In genomic region chr5:112595701-112596632, GRCm38 (mm10) we compare ENCODE assay signal across 23 mouse cellular contexts. TPM values are rescaled to one million over a fixed set of nuclear protein-coding genes. Genes with fewer than 3 reads are reported as not detected.
DNase-seq lines count a peak whose midpoint lies in the region; ATAC-seq and TF ChIP-seq lines count a peak whose summit lies in the region.
"Had no signal": no experiment of that assay in that cellular context is flagged by ENCODE, and none has a peak within 500 bp of the region (broad histone marks: within the 10 kb centered on the region; RNA-seq: fewer than 3 reads in every experiment).

No protein-coding gene starts in this region.

- 74% methylated on average over 7 of the region's 7 CpGs for WGBS in forebrain, embryonic 10.5 days
- 50% methylated on average over 7 of the region's 7 CpGs for WGBS in forebrain, embryonic 15.5 days
- WGBS in hindbrain, embryonic 14.5 days = 53% methylated on average over 7 of the region's 7 CpGs
- WGBS in hindbrain, embryonic 10.5 days = 75% methylated on average over 7 of the region's 7 CpGs
- WGBS in neural tube, embryonic 15.5 days = 41% methylated on average over 7 of the region's 7 CpGs
- 46% methylated on average over 7 of the region's 7 CpGs for WGBS in midbrain, postnatal 0 days

- no peak overlapping the region for H3K4me3 ChIP-seq in forebrain, embryonic 10.5 days
- no peak overlapping the region for H3K4me3 ChIP-seq in forebrain, embryonic 15.5 days
- H3K4me3 ChIP-seq in hindbrain, embryonic 14.5 days (replicated peaks; ENCODE audit: low read length) = no peak overlapping the region
- H3K4me3 ChIP-seq in hindbrain, embryonic 10.5 days = no peak overlapping the region
- H3K4me3 ChIP-seq in neural tube, embryonic 15.5 days (replicated peaks) = no peak overlapping the region
- no peak overlapping the region for H3K4me3 ChIP-seq in midbrain, postnatal 0 days (ENCODE audit: low read depth, low read length)
- H3K4me3 ChIP-seq: embryonic facial prominence, embryonic 13.5 days; forebrain, embryonic 13.5 days; heart, adult 2 months; heart, embryonic 15.5 days had no signal

- H3K27ac ChIP-seq in forebrain, embryonic 10.5 days = 0 out of 2 replicates have a peak overlapping the region, but pooled peaks have one; percentile 17
- H3K27ac ChIP-seq in forebrain, embryonic 15.5 days (replicated peaks) = no peak overlapping the region
- 0 out of 2 replicates have a peak overlapping the region, but pooled peaks have one; percentile 1 for H3K27ac ChIP-seq in hindbrain, embryonic 14.5 days
- H3K27ac ChIP-seq in hindbrain, embryonic 10.5 days = no peak overlapping the region; the same call in 1 of the 2 replicates
- H3K27ac ChIP-seq in neural tube, embryonic 15.5 days (replicated peaks) = 0 out of 2 replicates have a peak overlapping the region, but pooled peaks have one; percentile 39
- 0 out of 2 replicates have a peak overlapping the region, but pooled peaks have one; percentile 18 for H3K27ac ChIP-seq in midbrain, postnatal 0 days (ENCODE audit: low read depth, low read length)
- H3K27ac ChIP-seq: embryonic facial prominence, embryonic 13.5 days; forebrain, embryonic 13.5 days; heart, adult 2 months; heart, embryonic 15.5 days had no signal

- no peak for DNase-seq in forebrain, embryonic 10.5 days (ENCODE audit: extremely low spot score, low spot score)
- DNase-seq in hindbrain, embryonic 14.5 days (ENCODE audit: low spot score) = no peak
- no peak for DNase-seq in hindbrain, embryonic 10.5 days (ENCODE audit: low spot score)
- no peak for DNase-seq in neural tube, embryonic 10.5 days (ENCODE audit: extremely low spot score, low spot score)
- DNase-seq in midbrain, postnatal 0 days (ENCODE audit: low spot score) = no peak
- no peak for DNase-seq in adrenal gland, adult 2 months
- DNase-seq: adrenal gland, postnatal 25 days; cerebellum, adult 11 months; cerebellum, postnatal 36 days; gastrocnemius, postnatal 10 days; heart, postnatal 14 days had no signal

- H3K4me2 ChIP-seq in forebrain, embryonic 15.5 days (replicated peaks) = no peak overlapping the region
- H3K4me2 ChIP-seq in hindbrain, embryonic 14.5 days (replicated peaks) = no peak overlapping the region
- H3K4me2 ChIP-seq in neural tube, embryonic 15.5 days = no peak overlapping the region
- no peak overlapping the region for H3K4me2 ChIP-seq in midbrain, postnatal 0 days (ENCODE audit: low read depth, low read length, poor library complexity, severe bottlenecking)
- H3K4me2 ChIP-seq: embryonic facial prominence, embryonic 13.5 days; forebrain, embryonic 13.5 days; heart, embryonic 11.5 days; heart, embryonic 15.5 days had no signal

- no peaks in the 10 kb centered on the region; the same call in 1 of the 2 replicates for H3K27me3 ChIP-seq in forebrain, embryonic 10.5 days (ENCODE audit: poor library complexity, severe bottlenecking)
- no peaks in the 10 kb centered on the region for H3K27me3 ChIP-seq in forebrain, embryonic 15.5 days
- H3K27me3 ChIP-seq in hindbrain, embryonic 14.5 days (ENCODE audit: control insufficient read depth, insufficient read depth, low read length) = no peaks in the 10 kb centered on the region
- peaks cover 5% of the 10 kb centered on the region; the same call in 1 of the 2 replicates for H3K27me3 ChIP-seq in hindbrain, embryonic 10.5 days (ENCODE audit: insufficient read depth, poor library complexity, severe bottlenecking)
- no peaks in the 10 kb centered on the region for H3K27me3 ChIP-seq in neural tube, embryonic 15.5 days (replicated peaks)
- no peaks in the 10 kb centered on the region for H3K27me3 ChIP-seq in midbrain, postnatal 0 days (ENCODE audit: insufficient read depth, low read length)
- H3K27me3 ChIP-seq: embryonic facial prominence, embryonic 13.5 days; forebrain, embryonic 13.5 days; Patski had no signal

- no peak for ATAC-seq in forebrain, embryonic 15.5 days (replicated peaks)
- ATAC-seq in hindbrain, embryonic 14.5 days (ENCODE audit: low FRiP score) = no peak
- no peak for ATAC-seq in neural tube, embryonic 15.5 days (ENCODE audit: low FRiP score)
- ATAC-seq in midbrain, postnatal 0 days (ENCODE audit: low FRiP score) = no peak
- ATAC-seq: activated CD4-positive, CD25-positive, alpha-beta regulatory T cell, adult 4 months; forebrain, embryonic 13.5 days; intestine, embryonic 16.5 days; Patski had no signal

- no peak for TF ChIP-seq CTCF in midbrain, postnatal 0 days (IDR thresholded peaks at IDR 0.05)

- no peaks in the 10 kb centered on the region for H3K36me3 ChIP-seq in forebrain, embryonic 10.5 days (replicated peaks)
- H3K36me3 ChIP-seq in forebrain, embryonic 15.5 days = no peaks in the 10 kb centered on the region
- no peaks in the 10 kb centered on the region for H3K36me3 ChIP-seq in hindbrain, embryonic 14.5 days (replicated peaks; ENCODE audit: control insufficient read depth, insufficient read depth)
- H3K36me3 ChIP-seq in hindbrain, embryonic 10.5 days = no peaks in the 10 kb centered on the region
- H3K36me3 ChIP-seq in neural tube, embryonic 15.5 days = no peaks in the 10 kb centered on the region
- no peaks in the 10 kb centered on the region for H3K36me3 ChIP-seq in midbrain, postnatal 0 days (ENCODE audit: insufficient read depth, low read length)
- H3K36me3 ChIP-seq: embryonic facial prominence, embryonic 13.5 days; heart, embryonic 15.5 days had no signal

- H3K4me1 ChIP-seq in forebrain, embryonic 10.5 days = peaks cover 23% of the 10 kb centered on the region
- H3K4me1 ChIP-seq in forebrain, embryonic 15.5 days = peaks cover 38% of the 10 kb centered on the region
- peaks cover 11% of the 10 kb centered on the region for H3K4me1 ChIP-seq in hindbrain, embryonic 14.5 days (replicated peaks; ENCODE audit: control insufficient read depth, insufficient read depth, low read length)
- H3K4me1 ChIP-seq in hindbrain, embryonic 10.5 days (replicated peaks) = peaks cover 18% of the 10 kb centered on the region
- H3K4me1 ChIP-seq in neural tube, embryonic 15.5 days = peaks cover 20% of the 10 kb centered on the region
- peaks cover 8% of the 10 kb centered on the region for H3K4me1 ChIP-seq in midbrain, postnatal 0 days (ENCODE audit: insufficient read depth, low read length)
- H3K4me1 ChIP-seq: heart, embryonic 15.5 days had no signal

- no peaks in the 10 kb centered on the region for H3K9me3 ChIP-seq in forebrain, embryonic 10.5 days
- H3K9me3 ChIP-seq in forebrain, embryonic 15.5 days = no peaks in the 10 kb centered on the region
- H3K9me3 ChIP-seq in hindbrain, embryonic 14.5 days (ENCODE audit: control insufficient read depth, low read length) = no peaks in the 10 kb centered on the region
- H3K9me3 ChIP-seq in hindbrain, embryonic 10.5 days = no peaks in the 10 kb centered on the region
- no peaks in the 10 kb centered on the region for H3K9me3 ChIP-seq in neural tube, embryonic 15.5 days (replicated peaks)
- no peaks in the 10 kb centered on the region for H3K9me3 ChIP-seq in midbrain, postnatal 0 days (ENCODE audit: low read length)
- H3K9me3 ChIP-seq: embryonic facial prominence, embryonic 13.5 days; forebrain, embryonic 13.5 days; heart, embryonic 15.5 days had no signal

- H3K9ac ChIP-seq in forebrain, embryonic 15.5 days (replicated peaks) = no peak overlapping the region
- H3K9ac ChIP-seq in hindbrain, embryonic 14.5 days = no peak overlapping the region
- H3K9ac ChIP-seq in neural tube, embryonic 15.5 days (replicated peaks) = no peak overlapping the region
- no peak overlapping the region for H3K9ac ChIP-seq in midbrain, postnatal 0 days (replicated peaks; ENCODE audit: low read length, poor library complexity, severe bottlenecking)
- H3K9ac ChIP-seq: embryonic facial prominence, embryonic 13.5 days; forebrain, embryonic 13.5 days; heart, embryonic 15.5 days had no signal

RNA-seq across cellular contexts. Expression of gene Sez6l, which starts 19.0 kb away (rescaled TPM):
- 0.65 and 1.4 TPM in 2 replicates for polyA plus RNA-seq in forebrain, embryonic 10.5 days (2016; fragmentation: Nextera tagmentation; extraction: Ambion mirVana)
- 33.1 and 33.3 TPM in 2 replicates for polyA plus RNA-seq in forebrain, embryonic 15.5 days (2015; fragmentation: Nextera tagmentation; extraction: Ambion mirVana)
- polyA plus RNA-seq in hindbrain, embryonic 14.5 days (2014; fragmentation: Nextera tagmentation; extraction: Ambion mirVana) = 35.5 and 38.0 TPM in 2 replicates
- polyA plus RNA-seq in hindbrain, embryonic 10.5 days (2016; fragmentation: Nextera tagmentation; extraction: Ambion mirVana) = 1.4 and 6.0 TPM in 2 replicates
- polyA plus RNA-seq in neural tube, embryonic 15.5 days (2015; fragmentation: Nextera tagmentation; extraction: Ambion mirVana) = 26.7 and 32.5 TPM in 2 replicates
- 101 and 115 TPM in 2 replicates for total RNA-seq in midbrain, postnatal 0 days (2014; rRNA removed)
- polyA plus RNA-seq in midbrain, postnatal 0 days (2015; fragmentation: Nextera tagmentation; extraction: Ambion mirVana) = 60.7 and 65.7 TPM in 2 replicates
- 1 to 10 TPM; 7.0 to 8.9 TPM for total RNA-seq in adrenal gland, adult 2 months (2021)
- polyA plus RNA-seq in adrenal gland, adult 2 months (2012; rRNA removed) = 3.7 and 5.1 TPM in 2 replicates
- total RNA-seq: MEL had no signal
- polyA plus RNA-seq: activated CD4-positive, CD25-positive, alpha-beta regulatory T cell, adult 4 months; C2C12 had no signal

Comparison
In these comparisons a context has a peak if more than half of its experiments do, and no peak if none do; other contexts are left out.
1. H3K27ac ChIP-seq: peak in forebrain, embryonic 10.5 days (single experiment), hindbrain, embryonic 14.5 days (single experiment), neural tube, embryonic 15.5 days (single experiment) and midbrain, postnatal 0 days (single experiment); none in forebrain, embryonic 15.5 days (single experiment) and hindbrain, embryonic 10.5 days (single experiment).